Mouse (Mus musculus): ENCODE measurements around the gene Wdr74. TPM values are rescaled to one million over a fixed set of nuclear protein-coding genes. Genes with fewer than 3 reads are reported as not detected.
"Not testable (repeated sequence)": the region's sequence is repeated elsewhere in the genome, so short reads cannot be mapped to it uniquely, and the experiment has no call there.

Wdr74 gene
- total and polyA plus RNA-seq, 3 experiments: 37.8 to 124 (median 75.0) TPM

DNA sequence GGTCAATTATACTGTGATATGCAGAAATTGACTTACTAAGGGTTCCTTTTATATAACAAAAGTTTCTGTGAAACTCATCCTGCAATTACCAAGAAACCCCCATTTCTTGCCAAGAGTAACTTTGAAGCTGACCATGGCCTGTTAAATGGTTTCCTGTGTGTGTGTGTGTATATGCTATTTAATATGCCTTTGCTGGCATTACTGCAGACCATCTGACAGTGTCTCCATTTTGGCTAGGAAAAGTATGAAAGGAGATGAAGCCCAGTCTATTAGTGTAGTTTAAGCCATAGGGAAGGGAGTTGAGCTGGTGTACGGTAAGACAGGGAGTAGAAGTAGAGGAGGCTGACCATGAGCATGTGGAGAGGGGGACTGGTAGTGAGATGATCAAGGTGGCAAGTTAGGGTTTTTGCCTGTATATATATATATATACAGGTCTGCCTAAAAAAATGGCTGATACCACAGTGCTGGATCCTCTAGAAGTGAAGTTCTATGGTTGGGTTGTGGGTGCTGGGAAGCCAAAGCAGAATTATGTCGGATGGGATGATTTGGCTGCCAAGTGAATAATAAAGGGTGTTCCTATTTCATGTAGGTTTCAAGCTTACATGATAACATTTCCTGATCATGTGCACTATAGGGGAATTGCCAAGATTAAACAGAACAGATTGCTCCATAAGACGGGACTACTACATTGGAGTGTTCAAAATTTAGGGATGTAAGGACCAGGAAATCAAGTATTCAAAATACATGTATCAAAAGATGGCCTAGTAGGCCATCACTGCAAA is 8.8 kb upstream of the Wdr74 start:
- H3K36me3 ChIP-seq (replicated peaks): peaks cover 36% of the 10 kb centered on the region
- DNase-seq (ENCODE audit: low spot score) (no peak), ATAC-seq (ENCODE audit: extremely low read depth, insufficient number of reproducible peaks, low FRiP score, poor library complexity, severe bottlenecking) (no peak)
- no peaks in the 10 kb centered on the region for H3K9me3 ChIP-seq (replicated peaks)
- H3K4me1 ChIP-seq (ENCODE audit: insufficient read depth, low read depth, low read length): peaks cover 17% of the 10 kb centered on the region
- no peaks in the 10 kb centered on the region for H3K27me3 ChIP-seq (ENCODE audit: insufficient read depth, low read length)
- TF ChIP-seq POLR2AphosphoS5 (IDR thresholded peaks at IDR 0.05; ENCODE audit: insufficient replicate concordance, low read depth, low read length): no peak
- no peak for TF ChIP-seq TAL1 (conservative IDR thresholded peaks at IDR 0.05; ENCODE audit: low read depth, low read length)
- H3K4me3 ChIP-seq (ENCODE audit: low read depth, low read length): peak overlapping the region; percentile 25; the same call in 1 of the 2 replicates

DNA sequence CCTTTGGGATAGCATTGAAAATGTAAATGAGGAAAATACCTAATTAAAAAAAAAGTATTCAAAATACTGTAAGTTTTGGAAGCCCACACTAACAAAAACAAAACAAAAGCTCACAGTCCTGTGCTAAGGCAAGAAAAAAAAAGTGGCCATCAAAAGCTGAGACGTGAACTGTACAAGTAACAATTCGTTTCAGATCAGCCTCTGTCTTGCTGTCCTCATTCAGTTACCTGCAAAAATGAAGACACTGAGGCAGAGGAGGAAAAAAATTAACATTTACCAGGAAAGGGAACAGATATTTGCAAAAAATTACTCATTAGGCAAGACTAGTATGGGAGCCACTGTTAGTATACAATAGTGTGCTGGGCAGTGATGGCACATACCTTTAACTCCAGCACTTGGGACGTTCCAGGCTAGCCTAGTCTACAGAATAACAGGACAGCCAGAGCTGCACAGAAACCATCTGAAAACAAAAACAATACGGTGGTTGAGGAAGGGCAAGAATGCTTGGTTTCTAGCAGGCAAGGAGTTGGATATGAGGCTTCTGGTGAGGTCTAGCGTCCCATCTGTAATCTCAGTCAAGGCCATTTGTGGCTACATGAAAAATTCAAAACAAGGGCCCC is 8.0 kb upstream of the Wdr74 start:
- H3K4me3 ChIP-seq (ENCODE audit: low read depth, low read length): no peak overlapping the region
- H3K4me1 ChIP-seq (ENCODE audit: insufficient read depth, low read depth, low read length): peaks cover 13% of the 10 kb centered on the region
- ATAC-seq (ENCODE audit: extremely low read depth, insufficient number of reproducible peaks, low FRiP score, poor library complexity, severe bottlenecking) (no peak), DNase-seq (ENCODE audit: low spot score) (no peak)
- H3K9me3 ChIP-seq (replicated peaks): peaks cover 3% of the 10 kb centered on the region; the same call in 1 of the 2 replicates
- H3K36me3 ChIP-seq (replicated peaks): peaks cover 36% of the 10 kb centered on the region
- TF ChIP-seq GATA2 (IDR thresholded peaks at IDR 0.05; ENCODE audit: borderline replicate concordance, low read depth, low read length): no peak
- TF ChIP-seq POLR2AphosphoS5 (IDR thresholded peaks at IDR 0.05; ENCODE audit: insufficient replicate concordance, low read depth, low read length): peak; percentile 79; the same call in 1 of the 2 replicates
- H3K27me3 ChIP-seq (ENCODE audit: insufficient read depth, low read length): no peaks in the 10 kb centered on the region

DNA sequence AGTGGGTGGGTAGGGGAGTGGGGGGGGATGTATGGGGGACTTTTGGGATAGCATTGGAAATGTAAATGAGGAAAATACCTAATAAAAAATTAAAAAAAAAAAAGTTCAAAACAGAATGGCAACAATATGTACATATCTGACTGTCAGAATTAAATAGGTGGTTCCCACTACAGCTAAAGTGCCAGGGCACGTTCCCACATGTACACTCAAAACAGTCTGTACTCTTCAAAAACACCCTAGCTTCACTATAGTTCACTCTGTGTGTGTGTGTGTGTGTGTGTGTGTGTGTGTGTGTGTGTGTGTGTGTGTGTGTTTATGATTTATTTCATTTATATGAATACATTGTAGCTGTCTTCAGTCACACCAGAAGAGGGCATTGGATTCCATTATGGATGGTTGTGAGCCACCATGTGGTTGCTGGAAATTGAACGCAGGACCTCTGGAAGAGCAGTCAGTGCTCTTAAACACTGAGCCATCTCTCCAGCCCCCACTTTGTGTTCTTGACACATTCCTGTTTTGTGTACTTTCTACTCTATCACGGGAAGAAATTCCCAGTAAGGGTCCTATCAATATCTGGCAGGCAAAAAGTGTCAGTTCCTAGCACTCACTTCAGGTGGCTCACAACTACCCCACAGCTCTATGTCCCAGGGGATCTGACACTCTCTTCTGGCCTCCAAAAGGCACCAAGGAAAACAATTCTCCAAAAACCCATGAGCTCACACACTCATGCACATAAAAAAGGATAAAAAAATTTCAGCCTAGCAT is 7.1 kb upstream of the Wdr74 start:
- H3K4me3 ChIP-seq (ENCODE audit: low read depth, low read length); H3K9me3 ChIP-seq (replicated peaks); DNase-seq (ENCODE audit: low spot score); H3K27me3 ChIP-seq (ENCODE audit: insufficient read depth, low read length); ATAC-seq (ENCODE audit: extremely low read depth, insufficient number of reproducible peaks, low FRiP score, poor library complexity, severe bottlenecking): not testable (repeated sequence)
- Histone ChIP-seq H3K4me1 (ENCODE audit: insufficient read depth, low read depth, low read length) (peaks cover 13% of the 10 kb centered on the region), H3K36me3 (replicated peaks) (peaks cover 36% of the 10 kb centered on the region)
- peak; percentile 45; the same call in 1 of the 2 replicates for TF ChIP-seq POLR2AphosphoS5 (IDR thresholded peaks at IDR 0.05; ENCODE audit: insufficient replicate concordance, low read depth, low read length)

DNA sequence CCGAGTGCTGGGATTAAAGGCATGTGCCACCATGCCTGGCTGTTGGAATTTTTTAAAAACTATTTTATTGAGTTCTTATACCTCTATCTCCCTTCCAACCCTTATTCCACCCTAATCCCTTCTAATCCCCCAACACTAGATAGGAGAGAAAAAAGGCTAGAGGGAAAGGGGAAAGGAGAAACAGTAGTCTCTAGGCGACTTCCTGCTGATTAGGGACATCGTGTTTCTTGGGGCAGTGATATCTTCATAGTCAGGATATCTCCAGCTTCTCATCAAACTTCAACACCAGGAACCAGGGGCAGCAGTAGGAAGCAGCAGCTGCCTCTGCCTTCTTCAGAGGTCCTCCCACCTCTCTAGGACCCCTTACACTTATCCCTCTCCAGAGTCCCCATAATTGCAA is 1.3 kb upstream of the Wdr74 start:
- peaks cover 5% of the 10 kb centered on the region; the same call in 1 of the 2 replicates for H3K9me3 ChIP-seq (replicated peaks)
- TF ChIP-seq TAL1 (conservative IDR thresholded peaks at IDR 0.05; ENCODE audit: low read depth, low read length) (no peak), POLR2AphosphoS5 (IDR thresholded peaks at IDR 0.05; ENCODE audit: insufficient replicate concordance, low read depth, low read length) (no peak), GATA2 (IDR thresholded peaks at IDR 0.05; ENCODE audit: borderline replicate concordance, low read depth, low read length) (no peak), GATA1 (IDR thresholded peaks at IDR 0.05; ENCODE audit: borderline replicate concordance, low read length) (no peak), CTCF (IDR thresholded peaks at IDR 0.05; ENCODE audit: low read depth, low read length) (no peak)
- peaks cover 3% of the 10 kb centered on the region; the same call in 1 of the 2 replicates for H3K27me3 ChIP-seq (ENCODE audit: insufficient read depth, low read length)
- no peak for ATAC-seq (ENCODE audit: extremely low read depth, insufficient number of reproducible peaks, low FRiP score, poor library complexity, severe bottlenecking)
- no peak overlapping the region for H3K4me3 ChIP-seq (ENCODE audit: low read depth, low read length)
- H3K36me3 ChIP-seq (replicated peaks): peaks cover 25% of the 10 kb centered on the region
- DNase-seq (ENCODE audit: low spot score): no peak
- H3K4me1 ChIP-seq (ENCODE audit: insufficient read depth, low read depth, low read length): peaks cover 32% of the 10 kb centered on the region

DNA sequence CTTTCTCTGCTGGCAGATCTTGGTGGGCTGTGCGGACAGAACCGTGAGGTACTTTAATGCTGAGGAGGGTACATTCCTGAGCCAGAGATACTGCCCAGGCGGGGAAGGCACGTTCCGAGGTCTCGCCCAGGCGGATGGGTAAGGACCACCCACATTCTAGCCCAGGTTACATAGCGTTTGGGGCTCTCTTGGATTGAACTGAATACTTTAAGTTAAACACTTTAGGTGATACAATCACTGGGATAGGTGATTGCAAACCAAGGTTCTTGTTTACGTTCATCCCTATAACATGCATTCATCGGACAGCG is 487 bp downstream of the Wdr74 start:
- Histone ChIP-seq H3K36me3 (replicated peaks) (peaks cover 43% of the 10 kb centered on the region), H3K27me3 (ENCODE audit: insufficient read depth, low read length) (peaks cover 3% of the 10 kb centered on the region; the same call in 1 of the 2 replicates), H3K4me1 (ENCODE audit: insufficient read depth, low read depth, low read length) (peaks cover 44% of the 10 kb centered on the region), H3K9me3 (replicated peaks) (peaks cover 5% of the 10 kb centered on the region; the same call in 1 of the 2 replicates), H3K4me3 (ENCODE audit: low read depth, low read length) (peak overlapping the region; percentile 99)
- DNase-seq (ENCODE audit: low spot score): no peak
- no peak for TF ChIP-seq GATA1 (IDR thresholded peaks at IDR 0.05; ENCODE audit: borderline replicate concordance, low read length)
- no peak for TF ChIP-seq GATA2 (IDR thresholded peaks at IDR 0.05; ENCODE audit: borderline replicate concordance, low read depth, low read length)
- no peak for ATAC-seq (ENCODE audit: extremely low read depth, insufficient number of reproducible peaks, low FRiP score, poor library complexity, severe bottlenecking)

DNA sequence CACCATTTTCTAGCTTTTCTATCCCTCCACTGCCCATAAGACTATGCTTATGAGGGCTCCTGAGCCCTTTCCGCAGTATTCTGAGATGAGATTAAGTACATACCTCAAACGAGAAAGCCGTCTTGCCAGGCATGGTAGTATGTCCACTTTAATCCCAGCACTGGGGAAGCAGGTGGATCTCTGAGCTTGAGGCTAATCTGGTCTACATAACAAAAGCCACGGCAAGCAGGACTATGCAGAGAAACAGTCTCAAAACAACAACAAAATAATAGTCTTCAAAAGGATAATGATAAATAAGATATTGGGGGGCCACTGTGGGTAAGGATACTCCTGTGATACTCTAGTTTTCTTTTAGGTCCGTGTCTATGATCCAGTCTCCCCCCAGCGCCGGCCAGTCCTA is 3.3 kb downstream of the Wdr74 start:
- no peak for TF ChIP-seq CTCF (IDR thresholded peaks at IDR 0.05; ENCODE audit: low read depth, low read length)
- TF ChIP-seq TAL1 (conservative IDR thresholded peaks at IDR 0.05; ENCODE audit: low read depth, low read length): no peak
- no peak for TF ChIP-seq POLR2AphosphoS5 (IDR thresholded peaks at IDR 0.05; ENCODE audit: insufficient replicate concordance, low read depth, low read length)
- no peak for TF ChIP-seq GATA2 (IDR thresholded peaks at IDR 0.05; ENCODE audit: borderline replicate concordance, low read depth, low read length)
- TF ChIP-seq GATA1 (IDR thresholded peaks at IDR 0.05; ENCODE audit: borderline replicate concordance, low read length): no peak
- no peak for ATAC-seq (ENCODE audit: extremely low read depth, insufficient number of reproducible peaks, low FRiP score, poor library complexity, severe bottlenecking)
- Histone ChIP-seq H3K4me1 (ENCODE audit: insufficient read depth, low read depth, low read length) (peaks cover 59% of the 10 kb centered on the region), H3K27me3 (ENCODE audit: insufficient read depth, low read length) (no peaks in the 10 kb centered on the region), H3K4me3 (ENCODE audit: low read depth, low read length) (no peak overlapping the region), H3K9me3 (replicated peaks) (no peaks in the 10 kb centered on the region), H3K36me3 (replicated peaks) (peaks cover 60% of the 10 kb centered on the region)
- no peak for DNase-seq (ENCODE audit: low spot score)

Data from G1E (cell line).